Mouse (Mus musculus) myocyte (in vitro differentiated cells): ENCODE results near the gene Egfl7.

Experiments used
- CEBPB ChIP-seq: IDR thresholded peaks from 2 replicates; pipeline ENCODE4 v1.6.1; 2011; ENCODE audit warnings: mild to moderate bottlenecking, moderate library complexity; ENCODE audit not compliant: poor library complexity, insufficient read depth, severe bottlenecking
- E2F4 ChIP-seq: IDR thresholded peaks from one replicate; pipeline ENCODE4 v1.6.1; 2011; ENCODE audit warnings: mild to moderate bottlenecking, control low read depth, moderate library complexity; ENCODE audit not compliant: insufficient read depth
- POLR2A ChIP-seq: IDR thresholded peaks from one replicate; pipeline ENCODE4 v1.6.1; 2011; ENCODE audit warnings: low read depth, mild to moderate bottlenecking, control low read depth, moderate library complexity; ENCODE audit not compliant: insufficient read length
- SRF ChIP-seq: IDR thresholded peaks from one replicate; pipeline ENCODE4 v1.6.1; 2011; ENCODE audit warnings: low read depth; ENCODE audit not compliant: control insufficient read depth, insufficient read length
- TCF12 ChIP-seq: IDR thresholded peaks from one replicate; pipeline ENCODE4 v1.6.1; 2011; ENCODE audit warnings: mild to moderate bottlenecking, control low read depth; ENCODE audit not compliant: poor library complexity, insufficient read depth, severe bottlenecking

GRCm38 (mm10) chr2:26599965-26600364, 20.2 kb downstream of the Egfl7 start:
- TF ChIP-seq E2F4 (no peak), TCF12 (no peak), CEBPB (no peak), POLR2A (no peak), SRF (no peak)
